Mouse (Mus musculus) heart, postnatal 0 days (tissue): ENCODE measurements at regions not wholly inside any gene's neighbourhood (a gene's known extent, or its start where the extent isn't known, plus 50 kb on each side); places are given as distances from the start of the nearest gene placed in this dataset.

Experiments used
- CTCF ChIP-seq: IDR thresholded peaks from 2 replicates; pipeline ENCODE4 v1.5.1; 2016; ENCODE audit warnings: antibody characterized with exemption, control low read depth, low read depth
- EP300 ChIP-seq: IDR thresholded peaks from 2 replicates; pipeline ENCODE4 v1.6.1; 2016; ENCODE audit warnings: antibody characterized with exemption, low read depth

DNA sequence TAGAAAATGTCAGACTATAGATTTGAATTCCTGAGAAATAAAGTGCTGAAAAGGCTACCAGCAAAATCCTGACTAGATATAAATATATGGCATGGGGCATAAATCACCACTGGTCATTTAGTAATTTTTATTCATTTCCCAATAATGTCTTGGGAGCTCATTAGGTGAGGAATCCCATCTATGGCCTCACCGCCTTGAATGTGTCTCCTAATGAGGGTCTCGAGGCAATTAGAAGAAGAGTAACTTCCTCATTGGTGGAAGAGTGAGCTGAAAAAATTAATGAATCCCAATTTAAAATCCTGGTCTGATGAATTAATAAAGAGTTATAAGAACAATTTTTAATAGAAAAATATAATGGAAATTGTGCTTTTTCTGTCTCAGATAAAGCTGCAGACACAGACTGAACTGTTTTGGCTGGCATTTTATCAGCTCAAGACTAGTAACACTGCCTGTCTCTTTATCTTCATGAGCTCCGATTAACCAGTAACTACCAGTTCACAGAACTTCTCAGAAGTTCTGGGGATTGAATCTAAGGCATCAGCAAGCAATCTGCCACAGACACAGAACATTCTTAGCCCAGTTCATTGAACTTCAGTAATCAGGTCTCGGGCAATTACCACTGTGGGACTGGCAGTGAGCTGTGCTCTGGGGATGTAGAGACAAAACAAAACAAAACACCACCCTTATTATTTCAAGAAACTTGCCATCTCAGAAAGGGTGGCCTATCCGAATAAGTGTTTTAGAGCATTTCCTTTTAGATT, 170.7 kb downstream of the Plpp3 start:
- no peak for TF ChIP-seq CTCF
- TF ChIP-seq EP300, result no peak
